Mouse (Mus musculus): ENCODE measurements around the gene Dus4l.

DNA sequence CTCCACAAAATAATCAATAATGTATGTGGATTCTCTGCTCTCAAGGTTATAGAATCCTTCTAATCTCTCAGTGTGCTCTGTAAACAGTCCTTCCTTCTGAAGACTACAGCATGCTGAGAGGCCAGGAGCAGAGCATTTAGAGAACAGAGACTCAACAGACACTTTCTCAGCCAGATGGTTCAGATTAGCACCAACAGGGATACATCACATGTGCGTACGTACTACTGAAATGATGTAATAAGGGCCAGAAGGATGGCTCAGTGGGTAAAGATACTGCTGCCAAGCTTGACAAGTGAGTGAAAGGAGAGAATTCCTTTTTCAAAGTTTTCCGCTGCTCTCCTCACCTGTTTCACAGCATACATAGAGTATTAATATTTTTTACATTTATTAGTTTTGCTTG is 49.7 kb downstream of the Dus4l start:
- no peak for TF ChIP-seq CTCF (IDR thresholded peaks at IDR 0.05)
- no peak for TF ChIP-seq EP300 (IDR thresholded peaks at IDR 0.05)
